Mouse (Mus musculus) T-helper 1 cell (primary cell): ENCODE data around the gene Urb2.
"Not testable (repeated sequence)": the region's sequence is repeated elsewhere in the genome, so short reads cannot be mapped to it uniquely, and the experiment has no call there.

Experiments used
- in situ Hi-C: fragments of 300-600 bp; cut with MboI, MseI; formaldehyde crosslinking; loops from one replicate; pipeline ENCODE4 v1.15.1; 2025; ENCODE audit warnings: high pct_unique_total_duplicates

Gene Urb2

GRCm38 (mm10) chr8:124014751-124015150, 6.6 kb upstream of the Urb2 start:
- in situ Hi-C loops, result no loop called here

GRCm38 (mm10) chr8:124019782-124020181, 1.5 kb upstream of the Urb2 start:
- in situ Hi-C loops, result no loop called here

- in situ Hi-C loops, result no loop called here
Observed at GRCm38 (mm10) chr8:124020439-124021236, 670 bp upstream of the Urb2 start.

GRCm38 (mm10) chr8:124026265-124026664, 5.0 kb downstream of the Urb2 start:
- in situ Hi-C loops, result not testable (repeated sequence)

GRCm38 (mm10) chr8:124027831-124028230, 6.5 kb downstream of the Urb2 start:
- in situ Hi-C loops, result no loop called here

GRCm38 (mm10) chr8:124033400-124033799, 12.1 kb downstream of the Urb2 start:
- in situ Hi-C loops, result no loop called here

- in situ Hi-C loops, result no loop called here
Observed at GRCm38 (mm10) chr8:124038121-124038520, 16.8 kb downstream of the Urb2 start.

GRCm38 (mm10) chr8:124039351-124039750, 18.0 kb downstream of the Urb2 start:
- in situ Hi-C loops, result no loop called here

- in situ Hi-C loops, result no loop called here
Observed at GRCm38 (mm10) chr8:124042201-124042600, 20.9 kb downstream of the Urb2 start.

GRCm38 (mm10) chr8:124044421-124044820, 23.1 kb downstream of the Urb2 start:
- in situ Hi-C loops, result no loop called here

- in situ Hi-C loops, result no loop called here
Observed at GRCm38 (mm10) chr8:124044931-124045330, 23.6 kb downstream of the Urb2 start.

- in situ Hi-C loops, result no loop called here
Observed at GRCm38 (mm10) chr8:124045856-124046255, 24.5 kb downstream of the Urb2 start.

GRCm38 (mm10) chr8:124052110-124052509, 30.8 kb downstream of the Urb2 start:
- in situ Hi-C loops, result loop anchor here (5.0 kb wide), 1 partner anchor 305 kb away; no protein-coding TSS in a partner anchor

- in situ Hi-C loops, result loop anchor here (5.0 kb wide), 1 partner anchor 305 kb away; no protein-coding TSS in a partner anchor
Observed at GRCm38 (mm10) chr8:124052568-124052967, 31.3 kb downstream of the Urb2 start.

GRCm38 (mm10) chr8:124056832-124057655, 35.7 kb downstream of the Urb2 start:
- in situ Hi-C loops, result no loop called here

- in situ Hi-C loops, result no loop called here
Observed at GRCm38 (mm10) chr8:124066325-124067058, 45.2 kb downstream of the Urb2 start.

GRCm38 (mm10) chr8:124067059-124067750, 45.9 kb downstream of the Urb2 start:
- in situ Hi-C loops, result no loop called here

- in situ Hi-C loops, result no loop called here
Observed at GRCm38 (mm10) chr8:124070363-124071324, 49.3 kb downstream of the Urb2 start.

GRCm38 (mm10) chr8:124075977-124076376, 54.7 kb downstream of the Urb2 start:
- in situ Hi-C loops, result no loop called here

- in situ Hi-C loops, result no loop called here
Observed at GRCm38 (mm10) chr8:124076416-124076815, 55.1 kb downstream of the Urb2 start.
